Mouse (Mus musculus) lung, postnatal 0 days (tissue): ENCODE results near the gene Alk. TPM values are rescaled to one million over a fixed set of nuclear protein-coding genes. Genes with fewer than 3 reads are reported as not detected.
A peak's percentile ranks its signal among the peaks of the same experiment; 100 is the strongest.

Experiments
- ATAC-seq: fragments of 200-750 bp; cut with Nextera tagmentation; 2 replicates; pipeline ENCODE4 v1.8.0; 2017; ENCODE audit warnings: moderate library complexity
- DNase-seq: peaks from one replicate; pipeline ENCODE4 v3.0.0-alpha.2; 2016; ENCODE audit warnings: low spot score
- H3K27ac ChIP-seq: fragments of 300-500 bp; sonication (generic); 2 replicates; pipeline ENCODE4 v1.5.1; 2014; ENCODE audit warnings: antibody characterized with exemption, mild to moderate bottlenecking, low read length, mixed read lengths
- H3K27me3 ChIP-seq: fragments of 300-500 bp; sonication (generic); replicated peaks from 2 replicates; pipeline ENCODE4 v1.6.1; 2014; ENCODE audit warnings: low read length, mixed read lengths; ENCODE audit not compliant: insufficient read depth
- H3K36me3 ChIP-seq: fragments of 300-500 bp; sonication (generic); 2 replicates; pipeline ENCODE4 v1.6.1; 2014; ENCODE audit warnings: low read length, mixed read lengths; ENCODE audit not compliant: insufficient read depth
- H3K4me1 ChIP-seq: fragments of 300-500 bp; sonication (generic); 2 replicates; pipeline ENCODE4 v1.6.1; 2014; ENCODE audit warnings: antibody characterized with exemption, low read depth, low read length, mixed read lengths; ENCODE audit not compliant: insufficient read depth
- H3K4me2 ChIP-seq: fragments of 300-500 bp; sonication (generic); replicated peaks from 2 replicates; pipeline ENCODE4 v1.6.1; 2014; ENCODE audit warnings: low read depth, mild to moderate bottlenecking, low read length, moderate library complexity, mixed read lengths
- H3K4me3 ChIP-seq: fragments of 300-500 bp; sonication (generic); 2 replicates; pipeline ENCODE4 v1.5.1; 2014; ENCODE audit warnings: low read depth, low read length
- H3K9ac ChIP-seq: fragments of 300-500 bp; sonication (generic); replicated peaks from 2 replicates; pipeline ENCODE4 v1.6.1; 2014; ENCODE audit warnings: low read depth, mild to moderate bottlenecking
- H3K9me3 ChIP-seq: fragments of 300-500 bp; sonication (generic); 2 replicates; pipeline ENCODE4 v1.6.1; 2016; ENCODE audit warnings: low read length, mixed read lengths
- CTCF ChIP-seq: IDR thresholded peaks from 2 replicates; pipeline ENCODE4 v1.5.1; 2016; ENCODE audit warnings: antibody characterized with exemption, mild to moderate bottlenecking
- EP300 ChIP-seq: IDR thresholded peaks from 2 replicates; pipeline ENCODE4 v1.6.1; 2016; ENCODE audit warnings: antibody characterized with exemption, mild to moderate bottlenecking, control low read depth
- WGBS: fragments of 180-500 bp; shearing (Covaris S2); extraction: QIAGEN DNeasy Blood & Tissue Kit; methylation state at CpG from one replicate; pipeline ENCODE4 v1.1.7; 2014; 5-methylcytosine and 5-hydroxymethylcytosine counted together
- polyA plus RNA-seq: library from polyadenylated mRNA; unstranded; fragments of >200 nt; fragmentation: Nextera tagmentation; extraction: Ambion mirVana; gene quantifications from 2 replicates; pipeline ENCODE4 v1.2.1, GENCODE M21; 2015

The Alk gene
- polyA plus RNA-seq, 1 experiment from 2014 or later: not detected

DNA sequence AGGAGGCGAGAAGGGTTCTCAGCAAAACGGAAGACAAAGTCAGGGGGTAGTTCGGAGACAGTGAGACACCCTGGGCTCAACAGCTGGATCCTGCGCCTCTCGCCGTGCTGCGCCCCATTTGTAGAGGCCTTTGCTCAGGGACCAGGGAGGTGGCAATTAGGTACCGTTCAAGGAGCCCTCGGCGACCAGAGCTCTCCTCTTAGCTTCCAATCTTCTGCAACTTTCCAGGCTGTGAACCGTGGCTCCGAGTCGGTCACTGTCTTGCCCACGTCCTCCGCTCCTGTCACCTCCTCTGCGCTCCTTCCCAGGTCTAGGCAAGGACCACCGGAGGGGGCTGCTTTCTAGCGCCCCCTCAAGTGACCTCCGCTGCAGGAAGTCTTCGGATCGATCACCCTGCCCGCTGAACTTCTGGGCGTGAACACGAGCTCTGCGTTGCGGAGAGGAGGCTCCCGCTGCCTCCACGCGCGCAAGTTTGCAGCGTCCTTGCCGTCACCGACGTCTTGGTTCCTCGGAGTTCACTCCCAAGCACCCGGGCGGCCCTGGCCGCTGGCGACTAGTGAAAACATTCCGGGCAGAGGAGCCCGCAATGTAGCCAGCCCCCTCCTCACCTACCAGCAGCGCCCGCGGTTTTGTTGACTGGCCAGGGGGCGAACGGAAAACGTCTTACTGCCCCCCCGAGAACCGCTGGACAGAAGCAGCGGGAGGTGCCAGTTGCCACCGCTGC, 379 bp downstream of the Alk start:
- Histone ChIP-seq H3K4me1 (no peaks in the 10 kb centered on the region), H3K9me3 (no peaks in the 10 kb centered on the region), H3K27ac (no peak overlapping the region), H3K4me2 (peak overlapping the region; percentile 38), H3K4me3 (peak overlapping the region; percentile 10; the same call in 1 of the 2 replicates), H3K36me3 (no peaks in the 10 kb centered on the region), H3K27me3 (peaks cover 20% of the 10 kb centered on the region), H3K9ac (no peak overlapping the region)
- TF ChIP-seq CTCF: no peak
- TF ChIP-seq EP300: no peak
- WGBS: 4% methylated on average over 45 of the region's 51 CpGs
- ATAC-seq (no peak), DNase-seq (no peak)

GRCm38 (mm10) chr17:72603118-72603885, 1.1 kb downstream of the Alk start:
- DNase-seq (peak; percentile 80), ATAC-seq (peak; percentile 75)
- Histone ChIP-seq H3K27ac (no peak overlapping the region), H3K4me3 (no peak overlapping the region), H3K4me1 (no peaks in the 10 kb centered on the region), H3K9me3 (no peaks in the 10 kb centered on the region), H3K4me2 (no peak overlapping the region), H3K9ac (no peak overlapping the region), H3K36me3 (no peaks in the 10 kb centered on the region), H3K27me3 (peaks cover 20% of the 10 kb centered on the region)
- TF ChIP-seq CTCF: no peak
- no peak for TF ChIP-seq EP300
- WGBS: 2% methylated on average over 40 of the region's 40 CpGs

DNA sequence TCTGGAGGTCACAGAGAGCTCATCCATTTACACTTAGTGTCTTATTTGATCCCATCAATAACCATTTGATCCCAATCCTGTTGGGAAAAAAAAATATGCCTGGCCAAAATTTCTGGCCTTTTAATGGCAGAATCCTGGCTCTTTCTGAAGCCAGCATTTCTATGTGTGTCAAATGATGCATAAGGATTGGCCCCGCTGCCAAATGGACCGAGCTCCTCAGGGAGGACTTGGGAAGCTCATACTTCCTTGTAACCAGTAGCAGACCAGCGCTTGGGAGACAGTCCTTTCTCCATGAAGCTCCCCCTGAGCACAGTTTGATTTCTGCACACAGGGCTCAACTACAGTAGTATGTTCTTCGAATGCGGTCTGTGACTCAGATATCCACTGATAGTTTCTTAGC, 3.6 kb downstream of the Alk start:
- Histone ChIP-seq H3K9me3 (no peaks in the 10 kb centered on the region), H3K27ac (no peak overlapping the region), H3K4me3 (no peak overlapping the region), H3K4me2 (no peak overlapping the region), H3K36me3 (no peaks in the 10 kb centered on the region), H3K4me1 (no peaks in the 10 kb centered on the region), H3K9ac (no peak overlapping the region), H3K27me3 (peaks cover 20% of the 10 kb centered on the region)
- no peak for TF ChIP-seq EP300
- TF ChIP-seq CTCF: no peak
- DNase-seq (no peak), ATAC-seq (no peak)
- 88% methylated on average over 5 of the region's 5 CpGs for WGBS

DNA sequence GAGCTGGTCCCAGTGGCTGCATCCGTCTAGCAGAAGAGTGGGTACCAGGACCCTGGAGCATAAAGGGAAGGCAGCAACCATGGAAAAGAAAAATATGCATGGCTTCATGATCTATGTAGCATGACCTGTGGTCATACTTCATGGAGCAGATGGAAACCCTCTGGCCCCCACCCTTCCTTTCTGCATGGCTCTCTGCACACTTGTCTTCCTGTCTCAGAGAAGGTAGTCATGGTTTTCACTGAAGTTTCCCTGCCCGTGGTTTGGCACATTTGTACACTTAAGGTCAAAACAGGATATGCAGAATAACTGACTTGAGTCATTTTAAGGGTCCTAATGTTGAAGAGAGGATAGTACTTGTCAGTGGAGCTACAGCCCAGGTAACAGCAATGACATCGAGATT, 16.8 kb downstream of the Alk start:
- Histone ChIP-seq H3K9me3 (no peaks in the 10 kb centered on the region), H3K4me1 (no peaks in the 10 kb centered on the region), H3K4me2 (no peak overlapping the region), H3K27ac (no peak overlapping the region), H3K36me3 (no peaks in the 10 kb centered on the region), H3K9ac (no peak overlapping the region), H3K4me3 (no peak overlapping the region), H3K27me3 (no peaks in the 10 kb centered on the region)
- no peak for ATAC-seq
- TF ChIP-seq CTCF: no peak
- no peak for TF ChIP-seq EP300
- DNase-seq: no peak
- 74% methylated on average over 3 of the region's 3 CpGs for WGBS

DNA sequence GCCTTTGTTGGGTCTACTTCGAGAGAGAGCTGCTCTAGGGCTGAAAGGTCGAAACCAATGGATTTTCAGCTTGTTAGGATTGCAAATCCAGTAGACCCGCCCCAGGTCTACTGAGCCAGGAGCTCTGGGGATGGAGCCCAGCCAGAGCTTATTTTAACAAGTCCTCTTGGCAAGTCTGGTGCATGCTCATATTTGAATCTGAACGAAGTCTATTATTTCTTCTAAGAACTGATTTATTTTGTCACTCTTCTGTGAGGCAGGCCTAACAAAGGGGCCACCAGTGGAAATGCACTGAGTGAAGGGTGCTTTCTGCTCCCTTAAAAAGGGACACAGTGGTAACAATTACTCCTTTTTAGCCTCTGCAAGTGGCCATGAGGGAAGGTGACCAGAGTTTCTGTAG, 24.3 kb downstream of the Alk start:
- no peaks in the 10 kb centered on the region for H3K27me3 ChIP-seq
- H3K4me2 ChIP-seq: no peak overlapping the region
- TF ChIP-seq EP300: no peak
- no peak overlapping the region for H3K4me3 ChIP-seq
- H3K9me3 ChIP-seq: no peaks in the 10 kb centered on the region
- no peak for DNase-seq
- no peaks in the 10 kb centered on the region for H3K36me3 ChIP-seq
- 69% methylated on average over 4 of the region's 4 CpGs for WGBS
- H3K4me1 ChIP-seq: no peaks in the 10 kb centered on the region
- H3K27ac ChIP-seq: no peak overlapping the region
- H3K9ac ChIP-seq: no peak overlapping the region
- ATAC-seq: no peak

DNA sequence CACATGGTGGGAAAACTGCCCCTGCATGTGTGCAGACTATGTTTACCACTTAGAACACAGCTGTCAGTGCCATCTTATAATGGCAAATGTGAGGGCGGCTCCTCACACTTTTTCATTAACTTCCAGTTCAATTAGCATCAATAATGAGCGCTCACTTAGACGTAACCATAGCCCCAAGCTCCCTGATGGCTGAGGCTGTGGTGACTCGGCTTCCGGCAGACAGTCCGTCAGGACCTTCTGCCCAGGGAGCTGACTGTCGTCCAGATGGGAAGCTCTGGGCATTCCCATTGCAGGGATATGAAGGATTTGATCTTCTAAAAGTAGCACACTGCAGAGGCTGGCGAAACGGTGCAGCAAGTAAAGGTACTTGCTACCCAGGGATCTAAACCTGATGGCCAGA, 25.1 kb downstream of the Alk start:
- no peaks in the 10 kb centered on the region for H3K27me3 ChIP-seq
- TF ChIP-seq EP300 (no peak), CTCF (no peak)
- DNase-seq (no peak), ATAC-seq (no peak)
- no peaks in the 10 kb centered on the region for H3K4me1 ChIP-seq
- H3K36me3 ChIP-seq: no peaks in the 10 kb centered on the region
- H3K4me2 ChIP-seq: no peak overlapping the region
- WGBS: 88% methylated on average over 9 of the region's 9 CpGs
- H3K4me3 ChIP-seq: no peak overlapping the region
- H3K27ac ChIP-seq: no peak overlapping the region
- H3K9ac ChIP-seq: no peak overlapping the region
- H3K9me3 ChIP-seq: no peaks in the 10 kb centered on the region
